Mouse (Mus musculus) hindbrain, postnatal 0 days (tissue): ENCODE measurements around the gene Dlx5. TPM values are rescaled to one million over a fixed set of nuclear protein-coding genes. Genes with fewer than 3 reads are reported as not detected.
A peak's percentile ranks its signal among the peaks of the same experiment; 100 is the strongest.

Experiments
- ATAC-seq: fragments of 200-750 bp; cut with Nextera tagmentation; 2 replicates; pipeline ENCODE4 v1.8.0; 2017; ENCODE audit warnings: mild to moderate bottlenecking, moderate TSS enrichment, moderate library complexity
- DNase-seq: peaks from one replicate; pipeline ENCODE4 v3.0.0-alpha.2; 2015; ENCODE audit warnings: low spot score
- H3K27ac ChIP-seq: fragments of 300-500 bp; sonication (generic); 2 replicates; pipeline ENCODE4 v1.5.1; 2014; ENCODE audit warnings: mild to moderate bottlenecking
- H3K27me3 ChIP-seq: fragments of 300-500 bp; sonication (generic); 2 replicates; pipeline ENCODE4 v1.6.1; 2014; ENCODE audit warnings: low read length, mixed read lengths; ENCODE audit not compliant: insufficient read depth
- H3K36me3 ChIP-seq: fragments of 300-500 bp; sonication (generic); 2 replicates; pipeline ENCODE4 v1.6.1; 2014; ENCODE audit warnings: low read length, mixed read lengths; ENCODE audit not compliant: insufficient read depth
- H3K4me1 ChIP-seq: fragments of 300-500 bp; sonication (generic); 2 replicates; pipeline ENCODE4 v1.6.1; 2014; ENCODE audit warnings: antibody characterized with exemption, low read length, mixed read lengths; ENCODE audit not compliant: insufficient read depth
- H3K4me2 ChIP-seq: fragments of 300-500 bp; sonication (generic); 2 replicates; pipeline ENCODE4 v1.6.1; 2014; ENCODE audit warnings: low read depth, mild to moderate bottlenecking, low read length, moderate library complexity, mixed read lengths
- H3K4me3 ChIP-seq: fragments of 300-500 bp; sonication (generic); 2 replicates; pipeline ENCODE4 v1.5.1; 2014; ENCODE audit warnings: low read length
- H3K9ac ChIP-seq: fragments of 300-500 bp; sonication (generic); replicated peaks from 2 replicates; pipeline ENCODE4 v1.6.1; 2014; ENCODE audit warnings: mild to moderate bottlenecking, low read length, moderate library complexity, mixed read lengths
- H3K9me3 ChIP-seq: fragments of 300-500 bp; sonication (generic); 2 replicates; pipeline ENCODE4 v1.6.1; 2016; ENCODE audit warnings: low read length, mixed read lengths
- CTCF ChIP-seq: IDR thresholded peaks from 2 replicates; pipeline ENCODE4 v1.5.1; 2016; ENCODE audit warnings: antibody characterized with exemption, control low read depth, low read depth
- WGBS: fragments of 180-500 bp; shearing (Covaris S2); extraction: QIAGEN DNeasy Blood & Tissue Kit; methylation state at CpG from one replicate; pipeline ENCODE4 v1.1.7; 2014; 5-methylcytosine and 5-hydroxymethylcytosine counted together
- polyA plus RNA-seq: library from polyadenylated mRNA; unstranded; fragments of >200 nt; fragmentation: Nextera tagmentation; extraction: Ambion mirVana; gene quantifications from 2 replicates; pipeline ENCODE4 v1.2.1, GENCODE M21; 2015
- total RNA-seq: library from RNA; depleted of rRNA; stranded (reverse); fragments of >200 nt; gene quantifications from 2 replicates; pipeline ENCODE4 v1.2.3, GENCODE M21; 2014; rRNA removed

Gene Dlx5
- total RNA-seq (not detected in 2 replicates), polyA plus RNA-seq (0.16 TPM in 1 of 2 replicates, not detected in the other)

DNA sequence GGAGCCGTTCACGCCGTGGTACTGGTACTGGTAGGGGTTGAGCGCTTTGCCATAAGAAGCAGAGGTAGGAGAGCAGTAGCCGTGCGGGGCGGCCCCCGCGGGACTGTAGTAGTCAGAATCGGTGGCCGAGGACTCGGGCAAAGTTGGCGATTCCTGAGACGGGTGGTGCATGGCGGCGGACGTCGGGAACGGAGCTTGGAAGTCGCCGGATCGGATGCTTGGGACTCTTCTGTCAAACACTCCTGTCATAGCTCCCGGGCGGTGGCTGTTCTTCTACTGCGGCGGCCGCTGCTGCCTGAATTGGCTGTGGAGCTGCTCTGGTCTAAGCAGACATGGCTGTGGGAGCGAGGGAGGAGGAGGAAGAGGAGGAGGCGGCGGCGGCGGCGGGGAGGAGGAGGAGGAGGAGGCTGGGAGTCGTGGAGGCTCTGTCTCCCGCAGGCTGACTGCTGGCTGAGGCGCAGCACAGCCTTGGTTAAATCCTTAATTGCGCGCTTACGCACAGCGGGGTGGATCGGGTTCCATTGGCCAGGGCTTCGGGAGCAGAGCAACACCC lies at the start of gene Dlx5:
Dlx5 (minus strand) TSS at position 448 of the 553 bp plus-strand sequence.
- Histone ChIP-seq H3K4me1 (no peaks in the 10 kb centered on the region; the same call in 1 of the 2 replicates), H3K27me3 (peaks cover 68% of the 10 kb centered on the region), H3K9me3 (no peaks in the 10 kb centered on the region), H3K9ac (no peak within 1 kb of the TSS; the same call in 1 of the 2 replicates), H3K27ac (no peak within 1 kb of the TSS), H3K4me3 (peak within 1 kb of the TSS; percentile 35), H3K36me3 (no peaks in the 10 kb centered on the region), H3K4me2 (peak within 1 kb of the TSS; percentile 65)
- TF ChIP-seq CTCF, result no peak
- WGBS, result 1% methylated on average over 36 of the region's 42 CpGs
- DNase-seq (peak; percentile 31), ATAC-seq (peak; percentile 33; the same call in 1 of the 2 replicates)

DNA sequence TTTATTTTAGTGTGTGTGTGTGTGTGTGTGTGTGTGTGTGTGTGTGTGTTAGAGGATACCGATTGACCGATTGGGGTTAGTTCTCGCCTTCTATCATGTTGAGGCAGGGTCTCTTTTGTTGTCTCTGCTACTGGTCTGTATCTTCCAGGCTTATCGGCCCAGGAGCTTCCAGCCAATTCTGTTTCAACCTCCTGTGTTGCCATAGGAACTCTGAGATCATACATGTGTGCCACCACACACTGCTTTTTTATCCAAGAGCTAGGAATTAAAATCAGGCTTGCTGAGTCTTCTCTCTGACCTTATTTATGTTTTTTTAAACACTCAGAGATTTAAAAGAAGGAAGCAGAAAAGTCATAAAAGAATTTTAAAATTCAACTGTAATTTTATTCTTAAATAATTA lies 49.6 kb upstream of the Dlx5 start:
- no peaks in the 10 kb centered on the region for H3K27me3 ChIP-seq
- no peak overlapping the region for H3K27ac ChIP-seq
- no peaks in the 10 kb centered on the region for H3K4me1 ChIP-seq
- no peaks in the 10 kb centered on the region for H3K9me3 ChIP-seq
- H3K4me3 ChIP-seq, result no peak overlapping the region
- H3K9ac ChIP-seq, result no peak overlapping the region
- ATAC-seq (no peak), DNase-seq (peak; percentile 12)
- TF ChIP-seq CTCF, result no peak
- no peaks in the 10 kb centered on the region for H3K36me3 ChIP-seq
- no peak overlapping the region for H3K4me2 ChIP-seq
- 81% methylated on average over 4 of the region's 4 CpGs for WGBS

GRCm38 (mm10) chr6:6930831-6931230 lies 48.9 kb upstream of the Dlx5 start:
- no peak overlapping the region for H3K9ac ChIP-seq
- no peaks in the 10 kb centered on the region for H3K36me3 ChIP-seq
- H3K27me3 ChIP-seq, result no peaks in the 10 kb centered on the region
- H3K4me2 ChIP-seq, result no peak overlapping the region
- 78% methylated on average over 4 of the region's 4 CpGs for WGBS
- DNase-seq, result no peak
- no peak overlapping the region for H3K27ac ChIP-seq
- H3K9me3 ChIP-seq, result no peaks in the 10 kb centered on the region
- no peak overlapping the region for H3K4me3 ChIP-seq
- no peak for ATAC-seq
- no peak for TF ChIP-seq CTCF
- H3K4me1 ChIP-seq, result no peaks in the 10 kb centered on the region

DNA sequence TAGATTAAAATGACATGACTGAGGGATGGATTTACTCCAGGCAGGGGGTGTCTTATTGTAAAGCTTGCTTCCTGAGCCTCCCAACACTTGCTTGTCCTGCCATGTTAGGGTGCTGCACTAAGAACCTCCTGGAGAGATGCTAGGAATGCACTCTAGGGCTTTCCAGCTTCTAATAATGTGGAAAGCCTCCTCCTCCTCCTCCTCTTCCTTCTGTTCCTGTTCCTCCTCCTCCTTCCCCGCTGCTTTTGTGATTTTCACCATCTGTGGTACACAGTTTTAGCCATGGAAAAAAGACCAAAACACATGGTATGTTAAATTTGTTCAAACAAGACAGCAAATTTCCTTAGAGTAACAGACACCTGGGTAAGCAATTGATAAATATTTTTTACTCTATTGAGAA lies 43.4 kb upstream of the Dlx5 start:
- 50% methylated on average over 1 of the region's 1 CpGs for WGBS
- Histone ChIP-seq H3K9ac (no peak overlapping the region), H3K27ac (no peak overlapping the region), H3K36me3 (no peaks in the 10 kb centered on the region), H3K4me2 (no peak overlapping the region), H3K9me3 (no peaks in the 10 kb centered on the region), H3K4me1 (no peaks in the 10 kb centered on the region), H3K27me3 (no peaks in the 10 kb centered on the region), H3K4me3 (no peak overlapping the region)
- no peak for TF ChIP-seq CTCF
- ATAC-seq (no peak), DNase-seq (no peak)

- H3K27me3 ChIP-seq, result no peaks in the 10 kb centered on the region
- no peaks in the 10 kb centered on the region for H3K9me3 ChIP-seq
- H3K36me3 ChIP-seq, result no peaks in the 10 kb centered on the region
- no peak overlapping the region for H3K4me3 ChIP-seq
- H3K4me1 ChIP-seq, result no peaks in the 10 kb centered on the region
- H3K4me2 ChIP-seq, result no peak overlapping the region
- DNase-seq, result no peak
- no peak for TF ChIP-seq CTCF
- WGBS, result 94% methylated on average over 4 of the region's 4 CpGs
- H3K27ac ChIP-seq, result no peak overlapping the region
- ATAC-seq, result no peak
- H3K9ac ChIP-seq, result no peak overlapping the region
Observed at GRCm38 (mm10) chr6:6917334-6917733, 35.4 kb upstream of the Dlx5 start.

GRCm38 (mm10) chr6:6915526-6915915 lies 33.6 kb upstream of the Dlx5 start:
- ATAC-seq (no peak), DNase-seq (no peak)
- Histone ChIP-seq H3K36me3 (no peaks in the 10 kb centered on the region), H3K27me3 (no peaks in the 10 kb centered on the region), H3K27ac (no peak overlapping the region), H3K9ac (no peak overlapping the region), H3K9me3 (no peaks in the 10 kb centered on the region), H3K4me3 (no peak overlapping the region), H3K4me1 (no peaks in the 10 kb centered on the region), H3K4me2 (no peak overlapping the region)
- TF ChIP-seq CTCF, result no peak
- 51% methylated on average over 9 of the region's 9 CpGs for WGBS

DNA sequence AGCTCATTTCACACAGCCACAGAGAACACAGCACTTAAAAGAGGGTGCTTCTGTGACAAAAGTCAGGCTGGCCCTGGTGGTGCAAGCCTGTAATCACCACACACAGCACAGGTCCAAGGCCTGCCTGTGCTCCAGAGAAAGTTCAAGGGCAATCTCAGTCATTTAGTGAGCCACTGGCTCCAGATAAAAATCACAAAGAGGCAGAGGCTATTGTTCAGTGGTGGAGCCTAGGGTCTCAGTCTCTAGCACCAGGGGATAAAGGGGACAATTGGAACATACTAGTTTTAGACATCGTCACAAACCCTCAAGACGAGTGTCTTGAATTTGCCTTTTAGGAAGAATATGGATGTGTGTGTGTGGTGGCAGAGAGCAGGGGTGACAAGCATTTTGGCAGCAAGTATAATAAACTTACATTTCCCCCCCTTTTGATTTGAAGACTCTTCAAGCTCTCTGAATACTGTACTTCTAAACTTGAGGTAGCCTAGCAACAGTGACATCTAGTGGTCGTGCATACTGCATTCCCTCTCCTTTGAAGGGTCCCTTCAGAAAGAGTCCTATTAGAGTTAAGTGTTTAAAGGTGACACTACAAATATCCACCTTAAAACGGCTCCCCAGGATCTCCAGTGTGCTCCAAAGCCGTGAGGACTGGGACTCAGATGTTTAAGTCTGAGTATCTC lies 33.1 kb upstream of the Dlx5 start:
- Histone ChIP-seq H3K4me1 (no peaks in the 10 kb centered on the region), H3K4me2 (no peak overlapping the region), H3K27ac (no peak overlapping the region), H3K36me3 (no peaks in the 10 kb centered on the region), H3K4me3 (no peak overlapping the region), H3K27me3 (no peaks in the 10 kb centered on the region), H3K9me3 (no peaks in the 10 kb centered on the region), H3K9ac (no peak overlapping the region)
- peak; percentile 59 for ATAC-seq
- WGBS, result 31% methylated on average over 5 of the region's 5 CpGs
- peak; percentile 78 for DNase-seq
- peak; percentile 77 for TF ChIP-seq CTCF
